Mouse (Mus musculus) intestine, postnatal 0 days (tissue): ENCODE data around the gene Rbm19. TPM values are rescaled to one million over a fixed set of nuclear protein-coding genes. Genes with fewer than 3 reads are reported as not detected.

Experiments
- ATAC-seq: fragments of 200-750 bp; cut with Nextera tagmentation; 2 replicates; pipeline ENCODE4 v1.8.0; 2017; ENCODE audit warnings: mild to moderate bottlenecking, moderate TSS enrichment, moderate library complexity
- H3K27ac ChIP-seq: fragments of 300-500 bp; sonication (generic); 2 replicates; pipeline ENCODE4 v1.5.1; 2014; ENCODE audit warnings: mild to moderate bottlenecking, low read depth, low read length, moderate library complexity
- H3K27me3 ChIP-seq: fragments of 300-500 bp; sonication (generic); replicated peaks from 2 replicates; pipeline ENCODE4 v1.6.1; 2014; ENCODE audit warnings: low read length, mixed read lengths; ENCODE audit not compliant: control insufficient read depth, insufficient read depth
- H3K36me3 ChIP-seq: fragments of 300-500 bp; sonication (generic); 2 replicates; pipeline ENCODE4 v1.6.1; 2014; ENCODE audit warnings: mild to moderate bottlenecking, moderate library complexity; ENCODE audit not compliant: control insufficient read depth, insufficient read depth
- H3K4me1 ChIP-seq: fragments of 300-500 bp; sonication (generic); replicated peaks from 2 replicates; pipeline ENCODE4 v1.6.1; 2014; ENCODE audit warnings: antibody characterized with exemption, low read length, mixed read lengths; ENCODE audit not compliant: control insufficient read depth, insufficient read depth
- H3K4me2 ChIP-seq: fragments of 300-500 bp; sonication (generic); replicated peaks from 2 replicates; pipeline ENCODE4 v1.6.1; 2014; ENCODE audit warnings: low read depth, mild to moderate bottlenecking, moderate library complexity
- H3K4me3 ChIP-seq: fragments of 300-500 bp; sonication (generic); 2 replicates; pipeline ENCODE4 v1.5.1; 2014; ENCODE audit warnings: low read depth, low read length
- H3K9ac ChIP-seq: fragments of 300-500 bp; sonication (generic); 2 replicates; pipeline ENCODE4 v1.6.1; 2014; ENCODE audit warnings: mild to moderate bottlenecking, low read depth, low read length
- H3K9me3 ChIP-seq: fragments of 300-500 bp; sonication (generic); 2 replicates; pipeline ENCODE4 v1.6.1; 2016; ENCODE audit warnings: mixed run types; ENCODE audit not compliant: control insufficient read depth
- CTCF ChIP-seq: sonication (generic); IDR thresholded peaks from 2 replicates; pipeline ENCODE4 v1.5.1; 2016; ENCODE audit warnings: low read depth, mild to moderate bottlenecking, control low read depth, antibody characterized with exemption, moderate library complexity
- WGBS: fragments of 180-500 bp; shearing (Covaris S2); extraction: QIAGEN DNeasy Blood & Tissue Kit; methylation state at CpG from one replicate; pipeline ENCODE4 v1.1.7; 2014; 5-methylcytosine and 5-hydroxymethylcytosine counted together
- polyA plus RNA-seq: library from polyadenylated mRNA; unstranded; fragments of >200 nt; fragmentation: Nextera tagmentation; extraction: Ambion mirVana; gene quantifications from 2 replicates; pipeline ENCODE4 v1.2.1, GENCODE M21; 2015

Gene Rbm19
- polyA plus RNA-seq, 1 experiment from 2014 or later: 12.0 TPM

- no peak overlapping the region for H3K4me2 ChIP-seq
- peaks cover 11% of the 10 kb centered on the region; the same call in 1 of the 2 replicates for H3K36me3 ChIP-seq
- H3K27me3 ChIP-seq: no peaks in the 10 kb centered on the region
- TF ChIP-seq CTCF: no peak
- no peaks in the 10 kb centered on the region for H3K4me1 ChIP-seq
- no peak for ATAC-seq
- no peak overlapping the region for H3K27ac ChIP-seq
- no peak overlapping the region for H3K9ac ChIP-seq
- no peak overlapping the region for H3K4me3 ChIP-seq
- H3K9me3 ChIP-seq: no peaks in the 10 kb centered on the region
- WGBS: 84% methylated on average over 8 of the region's 8 CpGs
Measured at GRCm38 (mm10) chr5:120183321-120183720, 67.1 kb downstream of the Rbm19 start.

- no peak overlapping the region for H3K4me2 ChIP-seq
- H3K4me3 ChIP-seq: no peak overlapping the region
- H3K36me3 ChIP-seq: peaks cover 14% of the 10 kb centered on the region; the same call in 1 of the 2 replicates
- no peak overlapping the region for H3K9ac ChIP-seq
- TF ChIP-seq CTCF: no peak
- 61% methylated on average over 7 of the region's 7 CpGs for WGBS
- no peaks in the 10 kb centered on the region for H3K9me3 ChIP-seq
- no peak overlapping the region for H3K27ac ChIP-seq
- no peak for ATAC-seq
- H3K4me1 ChIP-seq: no peaks in the 10 kb centered on the region
- H3K27me3 ChIP-seq: no peaks in the 10 kb centered on the region
Measured at GRCm38 (mm10) chr5:120183790-120184189, 67.5 kb downstream of the Rbm19 start.

GRCm38 (mm10) chr5:120185949-120186348 is 69.7 kb downstream of the Rbm19 start:
- no peak for ATAC-seq
- Histone ChIP-seq H3K27me3 (no peaks in the 10 kb centered on the region), H3K27ac (no peak overlapping the region), H3K4me1 (no peaks in the 10 kb centered on the region), H3K9ac (no peak overlapping the region), H3K4me3 (no peak overlapping the region), H3K36me3 (peaks cover 14% of the 10 kb centered on the region; the same call in 1 of the 2 replicates), H3K4me2 (no peak overlapping the region), H3K9me3 (no peaks in the 10 kb centered on the region)
- TF ChIP-seq CTCF: no peak
- WGBS: 92% methylated on average over 10 of the region's 10 CpGs

- TF ChIP-seq CTCF: no peak
- 85% methylated on average over 7 of the region's 7 CpGs for WGBS
- no peak for ATAC-seq
Measured at GRCm38 (mm10) chr5:120188541-120188940, 72.3 kb downstream of the Rbm19 start.

GRCm38 (mm10) chr5:120190001-120190582 is 73.8 kb downstream of the Rbm19 start:
- Histone ChIP-seq H3K27ac (no peak overlapping the region), H3K4me2 (no peak overlapping the region), H3K9me3 (no peaks in the 10 kb centered on the region), H3K27me3 (no peaks in the 10 kb centered on the region), H3K36me3 (peaks cover 24% of the 10 kb centered on the region; the same call in 1 of the 2 replicates), H3K9ac (no peak overlapping the region), H3K4me3 (no peak overlapping the region), H3K4me1 (no peaks in the 10 kb centered on the region)
- ATAC-seq: no peak
- no peak for TF ChIP-seq CTCF
- WGBS: 90% methylated on average over 14 of the region's 14 CpGs

More at GRCm38 (mm10) chr5:120188541-120188940, 72.3 kb downstream of the Rbm19 start:
- no peaks in the 10 kb centered on the region for H3K4me1 ChIP-seq
- H3K27ac ChIP-seq: no peak overlapping the region
- no peak overlapping the region for H3K4me3 ChIP-seq
- H3K9me3 ChIP-seq: no peaks in the 10 kb centered on the region
- no peak overlapping the region for H3K4me2 ChIP-seq
- no peak overlapping the region for H3K9ac ChIP-seq
- peaks cover 23% of the 10 kb centered on the region; the same call in 1 of the 2 replicates for H3K36me3 ChIP-seq
- H3K27me3 ChIP-seq: no peaks in the 10 kb centered on the region

GRCm38 (mm10) chr5:120191620-120192019 is 75.4 kb downstream of the Rbm19 start:
- ATAC-seq: no peak
- 84% methylated on average over 9 of the region's 9 CpGs for WGBS

More at GRCm38 (mm10) chr5:120191620-120192019, 75.4 kb downstream of the Rbm19 start:
- no peak for TF ChIP-seq CTCF
- H3K4me1 ChIP-seq: no peaks in the 10 kb centered on the region
- H3K9ac ChIP-seq: no peak overlapping the region
- peaks cover 24% of the 10 kb centered on the region; the same call in 1 of the 2 replicates for H3K36me3 ChIP-seq
- no peak overlapping the region for H3K4me3 ChIP-seq
- H3K27me3 ChIP-seq: no peaks in the 10 kb centered on the region
- H3K9me3 ChIP-seq: no peaks in the 10 kb centered on the region
- no peak overlapping the region for H3K27ac ChIP-seq
- H3K4me2 ChIP-seq: no peak overlapping the region
